Comparison of ENCODE assay signal across 7 mouse cellular contexts in genomic region chr17:46484461-46484875, GRCm38 (mm10). TPM values are rescaled to one million over a fixed set of nuclear protein-coding genes. Genes with fewer than 3 reads are reported as not detected.
DNase-seq lines count a peak whose midpoint lies in the region; ATAC-seq and TF ChIP-seq lines count a peak whose summit lies in the region.

No protein-coding gene starts in this region.

- H3K4me2 ChIP-seq in kidney, postnatal 0 days (ENCODE audit: low read length) = peak overlapping the region; percentile 60

- H3K9me3 ChIP-seq in kidney, postnatal 0 days (replicated peaks; ENCODE audit: low read length) = no peaks in the 10 kb centered on the region

- 0 out of 2 replicates have a peak overlapping the region, but pooled peaks have one; percentile 28 for H3K9ac ChIP-seq in kidney, postnatal 0 days (ENCODE audit: low read depth, low read length)

- 7% methylated on average over 6 of the region's 6 CpGs for WGBS in spleen, adult 2 months
- WGBS in kidney, postnatal 0 days = 15% methylated on average over 6 of the region's 6 CpGs

- peaks cover 5% of the 10 kb centered on the region for H3K4me1 ChIP-seq in spleen, adult 2 months (ENCODE audit: control insufficient read depth, insufficient read depth, insufficient read length)
- H3K4me1 ChIP-seq in cortical plate, adult 2 months (ENCODE audit: control insufficient read depth, insufficient read depth, low read length) = peaks cover 5% of the 10 kb centered on the region
- peaks cover 7% of the 10 kb centered on the region for H3K4me1 ChIP-seq in kidney, postnatal 0 days (replicated peaks; ENCODE audit: insufficient read depth, low read length)

- peaks cover 11% of the 10 kb centered on the region for H3K27me3 ChIP-seq in spleen, adult 2 months (ENCODE audit: control insufficient read depth, insufficient read depth, low read length)
- peaks cover 27% of the 10 kb centered on the region for H3K27me3 ChIP-seq in kidney, postnatal 0 days (ENCODE audit: insufficient read depth, low read length)

- peak; percentile 11 to 12 for DNase-seq in spleen, adult 2 months (ENCODE audit: low read depth in 1 of 2, low spot score in 2 of 2)
- DNase-seq in spleen, adult 12 weeks (ENCODE audit: low spot score) = no peak
- no peak for DNase-seq in kidney, postnatal 0 days (ENCODE audit: low spot score)
- DNase-seq in retina, embryonic 14.5 days (ENCODE audit: low spot score) = peak; percentile 50
- DNase-seq in thymus, postnatal 4 days = no peak
- no peak for DNase-seq in frontal cortex, postnatal 10 days (ENCODE audit: low spot score in 2 of 2)

- H3K4me3 ChIP-seq in spleen, adult 2 months (ENCODE audit: extremely low read depth, insufficient read depth, insufficient read length) = no peak overlapping the region
- peak overlapping the region; percentile 64 for H3K4me3 ChIP-seq in cortical plate, adult 2 months (ENCODE audit: insufficient read depth, low read length)
- peak overlapping the region; percentile 26; the same call in 1 of the 2 replicates for H3K4me3 ChIP-seq in kidney, postnatal 0 days (replicated peaks; ENCODE audit: low read depth, low read length)

- no peak for TF ChIP-seq CTCF in spleen, adult 2 months (IDR thresholded peaks at IDR 0.05; ENCODE audit: extremely low read depth, insufficient read depth, insufficient read length, insufficient replicate concordance)
- TF ChIP-seq CTCF in cortical plate, adult 2 months (IDR thresholded peaks at IDR 0.05; ENCODE audit: extremely low read depth, insufficient read depth, low read length) = peak; percentile 35
- peak; percentile 24; the same call in 1 of the 2 replicates for TF ChIP-seq CTCF in kidney, postnatal 0 days (IDR thresholded peaks at IDR 0.05; ENCODE audit: low read depth)

- no peak for TF ChIP-seq POLR2A in spleen, adult 2 months (IDR thresholded peaks at IDR 0.05; ENCODE audit: low read depth, low read length)
- TF ChIP-seq POLR2A in cortical plate, adult 2 months (IDR thresholded peaks at IDR 0.05; ENCODE audit: extremely low read depth, insufficient read depth, low read length) = no peak

- no peaks in the 10 kb centered on the region for H3K36me3 ChIP-seq in spleen, adult 2 months (ENCODE audit: control insufficient read depth, insufficient read depth, low read length)
- H3K36me3 ChIP-seq in kidney, postnatal 0 days (ENCODE audit: insufficient read depth, low read length) = no peaks in the 10 kb centered on the region

- H3K27ac ChIP-seq in spleen, adult 2 months (ENCODE audit: insufficient read depth, low read length) = no peak overlapping the region
- no peak overlapping the region for H3K27ac ChIP-seq in cortical plate, adult 2 months (ENCODE audit: insufficient read depth, low read length)
- H3K27ac ChIP-seq in kidney, postnatal 0 days = peak overlapping the region; percentile 37; the same call in 1 of the 2 replicates

- peak; percentile 33; the same call in 1 of the 2 replicates for ATAC-seq in kidney, postnatal 0 days (replicated peaks; ENCODE audit: low FRiP score, low read depth)

RNA-seq across cellular contexts. Expression of gene Ttbk1, which starts 3.0 kb away (rescaled TPM):
- polyA plus RNA-seq in spleen, adult 2 months (2012; rRNA removed) = 0.82 and 0.89 TPM in 2 replicates
- polyA plus RNA-seq in cortical plate, adult 2 months (2012; rRNA removed) = 56.2 and 57.3 TPM in 2 replicates
- polyA plus RNA-seq in kidney, postnatal 0 days (2015; fragmentation: Nextera tagmentation; extraction: Ambion mirVana) = 0.10 and 0.11 TPM in 2 replicates

RNA-seq across cellular contexts. Expression of gene Dnph1, which starts 12.0 kb away (rescaled TPM):
- 2.3 and 3.6 TPM in 2 replicates for polyA plus RNA-seq in spleen, adult 2 months (2012; rRNA removed)
- polyA plus RNA-seq in cortical plate, adult 2 months (2012; rRNA removed) = 5.9 and 6.5 TPM in 2 replicates
- polyA plus RNA-seq in kidney, postnatal 0 days (2015; fragmentation: Nextera tagmentation; extraction: Ambion mirVana) = 31.8 and 32.7 TPM in 2 replicates

RNA-seq across cellular contexts. Expression of gene Slc22a7, which starts 46.2 kb away (rescaled TPM):
- 0.07 TPM in 1 of 2 replicates, not detected in the other for polyA plus RNA-seq in spleen, adult 2 months (2012; rRNA removed)
- polyA plus RNA-seq in cortical plate, adult 2 months (2012; rRNA removed) = 0.25 and 0.27 TPM in 2 replicates
- 1.6 and 1.9 TPM in 2 replicates for polyA plus RNA-seq in kidney, postnatal 0 days (2015; fragmentation: Nextera tagmentation; extraction: Ambion mirVana)

RNA-seq across cellular contexts. Expression of gene Crip3, which starts 55.7 kb away (rescaled TPM):
- polyA plus RNA-seq in spleen, adult 2 months (2012; rRNA removed) = 8.9 and 10.0 TPM in 2 replicates
- polyA plus RNA-seq in cortical plate, adult 2 months (2012; rRNA removed) = 10.2 and 12.0 TPM in 2 replicates
- 0.34 TPM in 2 replicates for polyA plus RNA-seq in kidney, postnatal 0 days (2015; fragmentation: Nextera tagmentation; extraction: Ambion mirVana)

Comparison
In these comparisons a context has a peak if more than half of its experiments do, and no peak if none do; other contexts are left out.
1. DNase-seq: peak in spleen, adult 2 months (2 of 2) and retina, embryonic 14.5 days (single experiment); none in spleen, adult 12 weeks (single experiment), kidney, postnatal 0 days (single experiment), thymus, postnatal 4 days (single experiment) and frontal cortex, postnatal 10 days (0 of 2).
2. RNA of gene Ttbk1, which starts 3.0 kb away (polyA plus RNA-seq): 56.2 to 57.3 TPM in cortical plate, adult 2 months; 0.82 to 0.89 TPM in spleen, adult 2 months and 0.10 to 0.11 TPM in kidney, postnatal 0 days; every median in the first group is over 10 times any median in the second.